Mouse (Mus musculus): ENCODE data around the gene H2-Ob. TPM values are rescaled to one million over a fixed set of nuclear protein-coding genes. Genes with fewer than 3 reads are reported as not detected.
"Not testable (repeated sequence)": the region's sequence is repeated elsewhere in the genome, so short reads cannot be mapped to it uniquely, and the experiment has no call there.

Gene H2-Ob
- polyA plus RNA-seq, 1 experiment from 2014 or later, result 0.17 TPM

DNA sequence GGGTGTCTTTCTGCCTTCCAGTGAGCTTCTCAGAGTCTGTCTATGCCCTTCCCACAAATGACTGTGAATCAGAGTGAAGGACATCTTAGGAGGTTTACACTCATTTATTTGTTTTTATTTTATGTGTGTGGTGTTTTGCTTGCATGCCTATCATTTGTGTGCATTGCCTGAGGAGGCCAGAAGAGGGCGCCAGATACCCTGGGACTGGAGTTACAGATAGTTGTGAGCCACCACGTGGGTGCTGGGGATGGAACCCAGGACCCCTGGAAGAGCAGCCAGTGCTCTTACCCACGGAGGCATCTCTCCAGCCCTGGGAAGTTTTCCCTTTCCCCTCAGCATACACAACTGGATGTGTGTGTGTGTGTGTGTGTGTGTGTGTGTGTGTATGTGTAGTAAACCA lies 29.0 kb upstream of the H2-Ob start:
- H3K27ac ChIP-seq, result no peak overlapping the region

DNA sequence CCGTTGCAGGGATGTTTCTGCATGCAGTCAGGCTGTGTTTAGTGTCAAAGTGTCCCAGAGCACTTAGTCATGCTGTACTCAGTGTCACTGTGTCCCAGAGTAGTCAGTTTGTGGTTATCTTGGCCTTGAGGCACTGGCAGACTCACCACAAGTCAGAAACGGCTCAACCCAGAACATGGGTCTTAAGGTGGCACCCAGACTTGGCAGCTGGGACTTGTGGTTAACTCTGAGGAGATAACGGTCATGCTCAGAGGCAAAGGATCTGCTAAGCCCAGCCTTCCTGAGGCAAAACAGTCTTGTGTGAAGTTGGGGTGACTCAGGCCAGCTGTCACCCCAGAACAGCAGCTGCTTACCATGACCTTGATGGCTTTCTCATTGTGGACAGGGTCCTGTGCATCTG lies 28.1 kb upstream of the H2-Ob start:
- 50% methylated on average over 3 of the region's 3 CpGs for WGBS
- Histone ChIP-seq H3K27me3 (replicated peaks) (peaks cover 38% of the 10 kb centered on the region), H3K9me3 (no peaks in the 10 kb centered on the region), H3K9ac (no peak overlapping the region), H3K4me3 (replicated peaks) (no peak overlapping the region), H3K4me2 (no peak overlapping the region), H3K36me3 (no peaks in the 10 kb centered on the region), H3K27ac (no peak overlapping the region), H3K4me1 (peaks cover 2% of the 10 kb centered on the region; the same call in 1 of the 2 replicates)
- ATAC-seq (ENCODE audit: insufficient read depth, low FRiP score, low read depth), result no peak

More for the DNA sequence above, 29.0 kb upstream of the H2-Ob start:
- H3K27me3 ChIP-seq (replicated peaks), result peaks cover 35% of the 10 kb centered on the region
- H3K4me2 ChIP-seq, result no peak overlapping the region
- H3K9me3 ChIP-seq, result no peaks in the 10 kb centered on the region
- H3K36me3 ChIP-seq, result no peaks in the 10 kb centered on the region
- no peak overlapping the region for H3K9ac ChIP-seq
- peaks cover 9% of the 10 kb centered on the region; the same call in 1 of the 2 replicates for H3K4me1 ChIP-seq
- 43% methylated on average over 3 of the region's 3 CpGs for WGBS
- no peak for ATAC-seq (ENCODE audit: insufficient read depth, low FRiP score, low read depth)
- no peak overlapping the region for H3K4me3 ChIP-seq (replicated peaks)

DNA sequence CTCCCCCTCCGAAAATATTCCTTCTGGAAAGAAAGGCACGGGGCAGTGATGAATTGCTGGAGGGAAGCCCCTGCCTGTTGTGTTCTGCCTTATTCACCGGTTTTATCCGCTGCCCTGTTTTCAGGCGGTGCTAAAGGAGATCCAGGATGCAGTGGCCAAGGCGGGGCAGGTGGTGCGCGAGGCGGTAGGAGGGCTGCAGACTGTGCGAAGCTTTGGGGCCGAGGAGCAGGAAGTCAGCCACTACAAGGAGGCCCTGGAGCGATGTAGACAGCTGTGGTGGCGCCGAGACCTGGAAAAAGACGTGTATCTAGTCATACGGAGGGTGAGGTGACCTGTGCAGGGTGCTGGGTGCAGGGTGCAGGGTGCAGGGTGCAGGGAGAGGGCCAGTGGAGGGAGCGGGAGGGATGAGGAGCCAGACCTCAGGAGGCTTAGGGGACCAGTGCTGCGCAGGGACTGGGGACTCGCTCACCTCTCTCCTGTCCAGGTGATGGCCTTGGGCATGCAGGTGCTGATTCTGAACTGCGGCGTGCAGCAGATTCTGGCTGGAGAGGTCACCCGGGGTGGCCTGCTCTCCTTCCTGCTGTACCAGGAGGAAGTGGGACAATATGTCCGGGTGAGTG lies 26.8 kb upstream of the H2-Ob start:
- no peak for ATAC-seq (ENCODE audit: insufficient read depth, low FRiP score, low read depth)
- WGBS, result 21% methylated on average over 23 of the region's 23 CpGs
- Histone ChIP-seq H3K36me3 (no peaks in the 10 kb centered on the region), H3K27me3 (replicated peaks) (peaks cover 30% of the 10 kb centered on the region), H3K9ac (no peak overlapping the region), H3K4me1 (no peaks in the 10 kb centered on the region), H3K4me2 (no peak overlapping the region), H3K9me3 (no peaks in the 10 kb centered on the region), H3K27ac (no peak overlapping the region), H3K4me3 (replicated peaks) (no peak overlapping the region)

DNA sequence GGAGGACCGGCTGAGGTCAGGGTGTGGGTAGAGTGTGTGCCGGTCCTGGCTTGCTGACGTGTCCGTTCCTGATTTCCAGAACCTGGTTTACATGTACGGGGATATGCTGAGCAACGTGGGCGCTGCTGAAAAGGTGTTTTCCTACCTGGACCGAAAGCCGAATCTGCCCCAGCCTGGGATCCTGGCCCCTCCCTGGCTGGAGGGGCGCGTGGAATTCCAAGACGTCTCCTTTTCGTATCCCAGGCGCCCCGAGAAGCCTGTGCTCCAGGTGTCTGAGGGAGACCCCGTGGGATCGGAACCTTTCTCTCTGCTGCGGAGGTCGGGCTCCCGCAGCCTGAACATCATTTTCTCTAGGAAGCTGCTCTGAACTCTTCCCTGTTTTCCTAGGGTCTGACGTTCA lies 24.8 kb upstream of the H2-Ob start:
- H3K9me3 ChIP-seq, result no peaks in the 10 kb centered on the region
- 0 out of 2 replicates have a peak overlapping the region, but pooled peaks have one; percentile 8 for H3K4me2 ChIP-seq

DNA sequence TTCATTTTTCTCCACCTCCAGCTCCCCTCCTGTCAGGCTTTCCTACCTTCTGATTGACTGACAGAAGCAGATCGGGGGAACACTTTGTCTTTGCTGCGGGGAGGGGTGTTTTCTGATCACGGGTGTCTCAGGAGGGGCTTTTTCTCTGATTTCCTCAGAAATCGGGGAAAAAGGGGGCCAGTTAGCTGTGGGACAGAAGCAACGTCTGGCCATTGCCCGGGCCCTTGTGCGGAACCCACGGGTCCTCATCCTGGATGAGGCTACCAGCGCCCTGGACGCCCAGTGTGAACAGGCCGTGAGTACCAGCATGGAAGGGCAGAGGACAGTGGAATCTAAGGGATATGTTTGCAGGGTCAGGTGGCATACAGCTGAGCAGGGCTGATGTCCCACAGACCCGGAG lies 23.5 kb upstream of the H2-Ob start:
- Histone ChIP-seq H3K4me1 (no peaks in the 10 kb centered on the region), H3K4me3 (replicated peaks) (no peak overlapping the region), H3K9me3 (no peaks in the 10 kb centered on the region), H3K36me3 (no peaks in the 10 kb centered on the region), H3K9ac (no peak overlapping the region), H3K27me3 (replicated peaks) (peaks cover 24% of the 10 kb centered on the region), H3K27ac (no peak overlapping the region), H3K4me2 (no peak overlapping the region)
- ATAC-seq (ENCODE audit: insufficient read depth, low FRiP score, low read depth), result no peak
- WGBS, result 84% methylated on average over 12 of the region's 12 CpGs

More for the DNA sequence above, 24.8 kb upstream of the H2-Ob start:
- H3K9ac ChIP-seq, result no peak overlapping the region
- H3K27me3 ChIP-seq (replicated peaks), result peaks cover 26% of the 10 kb centered on the region
- H3K4me1 ChIP-seq, result no peaks in the 10 kb centered on the region
- H3K27ac ChIP-seq, result no peak overlapping the region
- no peak overlapping the region for H3K4me3 ChIP-seq (replicated peaks)
- no peaks in the 10 kb centered on the region for H3K36me3 ChIP-seq
- 53% methylated on average over 21 of the region's 21 CpGs for WGBS
- no peak for ATAC-seq (ENCODE audit: insufficient read depth, low FRiP score, low read depth)

DNA sequence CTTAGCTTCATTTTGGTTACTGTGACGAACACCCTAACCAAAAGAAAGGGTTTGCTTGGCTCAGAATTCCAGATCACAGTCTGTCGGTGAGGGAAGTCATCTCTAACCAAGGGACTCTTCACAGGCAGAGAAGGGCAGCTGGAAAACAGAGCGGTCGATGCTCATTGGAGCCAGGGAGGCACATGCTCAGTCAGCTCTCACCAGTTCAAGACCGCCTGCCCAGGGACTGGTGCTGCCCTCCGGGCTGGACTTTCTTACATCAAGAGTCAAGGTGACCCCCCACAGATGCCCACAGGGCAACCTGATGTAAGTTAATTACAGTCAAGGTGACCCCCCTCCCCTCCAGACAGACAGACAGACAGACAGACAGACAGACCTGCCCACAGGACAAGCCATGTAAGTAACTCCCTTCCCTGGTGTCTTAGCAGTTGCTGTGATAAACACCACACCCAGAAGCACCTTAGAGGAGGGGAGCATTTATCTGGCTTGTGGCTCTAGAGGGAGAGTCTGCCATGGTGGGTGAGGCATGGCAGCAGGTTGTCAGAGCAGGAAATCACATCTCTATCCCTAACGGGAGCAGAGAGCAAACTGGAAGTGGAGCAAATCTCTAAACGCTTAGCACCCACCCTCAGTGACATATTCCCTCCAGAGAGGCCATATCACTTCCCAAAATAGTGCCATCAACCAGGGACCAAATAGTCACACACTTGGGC lies 21.3 kb upstream of the H2-Ob start:
- WGBS, result 83% methylated on average over 8 of the region's 8 CpGs
- Histone ChIP-seq H3K4me2 (no peak overlapping the region), H3K4me3 (replicated peaks) (no peak overlapping the region), H3K27me3 (replicated peaks) (peaks cover 15% of the 10 kb centered on the region; the same call in 1 of the 2 replicates), H3K27ac (no peak overlapping the region), H3K4me1 (no peaks in the 10 kb centered on the region), H3K36me3 (no peaks in the 10 kb centered on the region), H3K9ac (no peak overlapping the region), H3K9me3 (no peaks in the 10 kb centered on the region)
- ATAC-seq (ENCODE audit: insufficient read depth, low FRiP score, low read depth), result no peak

DNA sequence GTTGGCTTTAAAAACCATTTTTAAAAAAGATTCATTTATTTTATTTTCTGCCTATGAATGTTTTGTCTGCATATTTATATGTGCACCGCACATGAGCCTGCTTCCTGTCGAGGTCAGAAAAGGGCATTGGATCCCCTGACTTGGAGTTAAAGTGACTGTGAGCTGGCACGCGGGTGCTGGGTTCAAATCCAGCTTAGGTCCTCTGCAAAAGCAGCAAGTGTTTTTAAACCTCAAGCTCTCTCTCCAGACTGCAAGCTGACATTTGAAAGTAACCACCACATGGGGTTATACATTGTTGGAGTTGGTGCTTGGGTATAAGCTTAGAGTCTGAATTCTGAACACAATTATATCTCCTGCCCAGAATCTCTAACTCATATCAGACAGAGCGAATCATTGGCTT lies 20.7 kb upstream of the H2-Ob start:
- WGBS, result 88% methylated on average over 5 of the region's 5 CpGs
- Histone ChIP-seq H3K4me1 (no peaks in the 10 kb centered on the region), H3K9ac (no peak overlapping the region), H3K36me3 (no peaks in the 10 kb centered on the region), H3K27ac (no peak overlapping the region), H3K27me3 (replicated peaks) (peaks cover 15% of the 10 kb centered on the region; the same call in 1 of the 2 replicates), H3K4me3 (replicated peaks) (no peak overlapping the region), H3K4me2 (no peak overlapping the region), H3K9me3 (no peaks in the 10 kb centered on the region)
- no peak for ATAC-seq (ENCODE audit: insufficient read depth, low FRiP score, low read depth)

DNA sequence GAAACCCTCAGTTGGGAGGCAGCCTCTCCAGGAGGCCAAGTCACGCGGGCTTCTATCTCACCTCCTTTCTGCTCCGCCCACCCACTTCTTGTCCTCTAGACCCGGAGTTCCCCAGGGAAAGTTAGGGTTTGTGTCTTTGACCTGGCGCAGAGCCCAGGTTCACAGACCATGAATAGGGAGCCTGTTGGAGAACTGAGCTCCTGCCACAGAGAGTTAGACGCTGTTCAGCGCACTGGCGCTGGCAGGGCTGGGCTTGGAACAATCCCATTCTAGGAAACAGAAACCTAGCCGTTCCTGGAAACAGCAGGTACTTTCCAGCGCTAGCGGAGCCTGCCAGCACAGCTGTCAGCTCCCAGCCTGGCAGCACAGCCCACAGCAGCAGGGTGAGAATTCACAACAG lies 20.0 kb upstream of the H2-Ob start:
- Histone ChIP-seq H3K4me2 (no peak overlapping the region), H3K9me3 (no peaks in the 10 kb centered on the region), H3K4me1 (no peaks in the 10 kb centered on the region), H3K36me3 (no peaks in the 10 kb centered on the region), H3K9ac (no peak overlapping the region), H3K27me3 (replicated peaks) (peaks cover 14% of the 10 kb centered on the region; the same call in 1 of the 2 replicates), H3K27ac (no peak overlapping the region), H3K4me3 (replicated peaks) (no peak overlapping the region)
- no peak; the same call in 1 of the 2 replicates for ATAC-seq (ENCODE audit: insufficient read depth, low FRiP score, low read depth)
- 85% methylated on average over 11 of the region's 11 CpGs for WGBS

DNA sequence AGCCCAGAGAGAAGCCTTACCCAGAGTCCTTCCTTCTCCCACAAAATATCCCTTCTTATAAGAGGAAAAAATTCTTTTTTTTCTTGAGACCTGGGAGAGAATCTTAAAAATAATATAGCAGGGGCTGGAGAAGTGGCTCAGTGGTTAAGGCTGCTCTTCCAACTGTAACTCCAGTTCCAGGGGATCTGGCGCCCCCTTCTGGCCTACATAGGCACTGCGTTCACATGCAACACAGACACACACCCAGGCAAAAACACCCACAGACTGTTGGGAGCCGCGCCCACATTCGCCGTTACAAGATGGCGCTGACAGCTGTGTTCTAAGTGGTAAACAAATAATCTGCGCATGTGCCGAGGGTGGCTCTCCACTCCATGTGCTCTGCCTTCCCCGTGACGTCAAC lies 19.6 kb upstream of the H2-Ob start:
- not testable (repeated sequence) for H3K4me3 ChIP-seq (replicated peaks); ATAC-seq (ENCODE audit: insufficient read depth, low FRiP score, low read depth); H3K9me3 ChIP-seq; H3K36me3 ChIP-seq; H3K27me3 ChIP-seq (replicated peaks); H3K27ac ChIP-seq; H3K4me1 ChIP-seq; H3K9ac ChIP-seq; H3K4me2 ChIP-seq
- WGBS, result 90% methylated on average over 9 of the region's 11 CpGs

DNA sequence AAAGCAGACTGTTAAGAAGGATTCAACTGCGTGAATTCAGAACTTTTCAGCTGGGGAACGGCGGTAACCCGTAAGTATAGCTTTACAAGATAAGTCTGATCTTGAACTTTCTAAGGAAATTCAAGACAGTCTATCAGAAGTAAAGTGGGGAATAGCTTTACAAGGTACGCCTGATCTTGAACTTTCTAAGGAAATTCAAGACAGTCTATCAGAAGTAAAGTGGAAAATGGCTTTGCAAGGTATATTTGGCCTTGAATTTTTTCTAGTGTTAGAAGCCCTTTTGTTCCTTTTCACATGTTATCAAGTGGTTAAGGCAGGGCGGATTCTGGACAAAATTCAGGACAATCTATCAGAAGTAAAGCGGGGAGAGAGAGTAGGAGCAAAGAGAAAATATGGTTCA lies 18.9 kb upstream of the H2-Ob start:
- H3K27me3 ChIP-seq (replicated peaks); H3K9ac ChIP-seq; H3K27ac ChIP-seq; H3K4me3 ChIP-seq (replicated peaks); H3K4me2 ChIP-seq; ATAC-seq (ENCODE audit: insufficient read depth, low FRiP score, low read depth); H3K36me3 ChIP-seq; H3K4me1 ChIP-seq; H3K9me3 ChIP-seq: not testable (repeated sequence)
- 94% methylated on average over 4 of the region's 7 CpGs for whole genome bisulfite sequencing

DNA sequence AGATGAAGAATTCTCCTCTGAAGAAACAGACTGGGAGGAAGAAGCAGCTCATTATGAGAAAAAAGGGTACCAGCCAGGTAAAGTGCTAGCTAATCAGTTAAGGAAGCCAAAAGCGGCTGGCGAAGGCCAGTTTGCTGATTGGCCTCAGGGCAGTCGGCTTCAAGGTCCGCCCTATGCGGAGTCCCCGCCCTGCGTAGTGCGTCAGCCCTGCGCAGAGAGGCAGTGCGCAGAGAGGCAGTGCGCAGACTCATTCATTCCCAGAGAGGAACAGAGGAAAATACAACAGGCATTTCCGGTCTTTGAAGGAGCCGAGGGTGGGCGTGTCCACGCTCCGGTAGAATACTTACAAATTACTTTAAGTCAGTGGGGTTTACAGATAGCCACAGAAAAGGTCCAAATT lies 18.3 kb upstream of the H2-Ob start:
- H3K9ac ChIP-seq; H3K36me3 ChIP-seq; H3K4me1 ChIP-seq; H3K27ac ChIP-seq; H3K4me3 ChIP-seq (replicated peaks); H3K27me3 ChIP-seq (replicated peaks); H3K9me3 ChIP-seq; ATAC-seq (ENCODE audit: insufficient read depth, low FRiP score, low read depth); H3K4me2 ChIP-seq: not testable (repeated sequence)
- WGBS, result 98% methylated on average over 6 of the region's 16 CpGs

DNA sequence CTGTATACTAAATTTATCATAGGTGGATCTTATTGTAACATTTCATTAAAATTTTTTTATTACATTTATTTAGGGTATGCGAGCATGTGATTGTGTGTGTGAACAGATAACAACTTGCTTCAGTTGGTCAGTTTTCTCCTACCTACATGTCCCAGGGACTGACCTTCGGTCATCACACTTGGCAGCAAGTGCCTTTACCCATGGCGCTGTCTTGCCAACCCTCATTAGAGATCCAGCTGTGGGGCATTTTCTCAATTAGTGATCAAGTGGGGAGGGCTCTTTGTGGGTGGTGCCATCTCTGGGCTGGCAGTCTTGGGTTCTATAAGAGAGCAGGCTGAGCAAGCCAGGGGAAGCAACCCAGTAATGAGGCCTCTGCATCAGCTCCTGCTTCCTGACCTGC lies 13.9 kb upstream of the H2-Ob start:
- H3K4me3 ChIP-seq (replicated peaks), result no peak overlapping the region
- H3K4me2 ChIP-seq, result no peak overlapping the region
- 89% methylated on average over 3 of the region's 3 CpGs for WGBS
- ATAC-seq (ENCODE audit: insufficient read depth, low FRiP score, low read depth), result no peak
- no peaks in the 10 kb centered on the region for H3K4me1 ChIP-seq
- no peaks in the 10 kb centered on the region for H3K27me3 ChIP-seq (replicated peaks)
- H3K9ac ChIP-seq, result no peak overlapping the region
- no peaks in the 10 kb centered on the region for H3K36me3 ChIP-seq
- H3K9me3 ChIP-seq, result no peaks in the 10 kb centered on the region
- H3K27ac ChIP-seq, result no peak overlapping the region
